7 mouse cellular contexts compared by ENCODE assay signal in genomic region chr7:19572926-19573775, GRCm38 (mm10). TPM values are rescaled to one million over a fixed set of nuclear protein-coding genes. Genes with fewer than 3 reads are reported as not detected.
DNase-seq lines count a peak whose midpoint lies in the region; ATAC-seq and TF ChIP-seq lines count a peak whose summit lies in the region.

No protein-coding gene starts in this region.

- peaks cover 3% of the 10 kb centered on the region for H3K4me1 ChIP-seq in embryonic facial prominence, embryonic 11.5 days (ENCODE audit: control insufficient read depth, insufficient read depth, low read length)
- peaks cover 7% of the 10 kb centered on the region for H3K4me1 ChIP-seq in heart, adult 2 months (ENCODE audit: control insufficient read depth, insufficient read depth, low read length)
- H3K4me1 ChIP-seq in limb, embryonic 15.5 days = peaks cover 31% of the 10 kb centered on the region
- H3K4me1 ChIP-seq in midbrain, postnatal 0 days (ENCODE audit: insufficient read depth, low read length) = peaks cover 12% of the 10 kb centered on the region

- TF ChIP-seq CTCF in heart, adult 2 months (IDR thresholded peaks at IDR 0.05) = peak; percentile 54
- peak; percentile 22 for TF ChIP-seq CTCF in midbrain, postnatal 0 days (IDR thresholded peaks at IDR 0.05)

- DNase-seq in adrenal gland, postnatal 14 days = peak; percentile 90
- DNase-seq in embryonic facial prominence, embryonic 11.5 days (ENCODE audit: low spot score) = peak; percentile 84
- peak; percentile 88 to 92 for DNase-seq in heart, adult 2 months
- peak; percentile 59 to 75 for DNase-seq in kidney, adult 8-10 months
- DNase-seq in midbrain, postnatal 0 days (ENCODE audit: low spot score) = peak; percentile 79
- DNase-seq in spleen, postnatal 10 days (ENCODE audit: low spot score in 2 of 2) = peak; percentile 88

- peak overlapping the region; percentile 84 for H3K4me3 ChIP-seq in embryonic facial prominence, embryonic 11.5 days (ENCODE audit: low read depth, low read length)
- H3K4me3 ChIP-seq in heart, adult 2 months = peak overlapping the region; percentile 80
- H3K4me3 ChIP-seq in limb, embryonic 15.5 days = peak overlapping the region; percentile 66
- H3K4me3 ChIP-seq in midbrain, postnatal 0 days (ENCODE audit: low read depth, low read length) = peak overlapping the region; percentile 65

- peak; percentile 67 for TF ChIP-seq POLR2A in heart, adult 2 months (IDR thresholded peaks at IDR 0.05; ENCODE audit: insufficient read depth, low read depth, low read length)

- H3K36me3 ChIP-seq in embryonic facial prominence, embryonic 11.5 days (replicated peaks; ENCODE audit: control insufficient read depth, insufficient read depth, low read depth, low read length) = peaks cover 3% of the 10 kb centered on the region
- no peaks in the 10 kb centered on the region for H3K36me3 ChIP-seq in heart, adult 2 months (ENCODE audit: control insufficient read depth, insufficient read depth, low read length)
- peaks cover 24% of the 10 kb centered on the region for H3K36me3 ChIP-seq in limb, embryonic 15.5 days
- 0 out of 2 replicates have a peak, but pooled peaks cover 10% of the 10 kb centered on the region for H3K36me3 ChIP-seq in midbrain, postnatal 0 days (ENCODE audit: insufficient read depth, low read length)

- H3K79me2 ChIP-seq in heart, adult 2 months (replicated peaks; ENCODE audit: control insufficient read depth, insufficient read depth, low read length) = no peaks in the 10 kb centered on the region; the same call in none of the 2 replicates

- peak; percentile 50; the same call in 1 of the 2 replicates for TF ChIP-seq EP300 in heart, adult 2 months (IDR thresholded peaks at IDR 0.05; ENCODE audit: insufficient read depth, low read depth, low read length)

- peak overlapping the region; percentile 65 for H3K27ac ChIP-seq in embryonic facial prominence, embryonic 11.5 days (replicated peaks; ENCODE audit: low read depth, low read length)
- H3K27ac ChIP-seq in heart, adult 2 months = peak overlapping the region; percentile 95
- H3K27ac ChIP-seq in limb, embryonic 15.5 days = peak overlapping the region; percentile 83
- peak overlapping the region; percentile 52 for H3K27ac ChIP-seq in midbrain, postnatal 0 days (ENCODE audit: low read depth, low read length)

- intact Hi-C loops in heart, adult 2 months (cut with DNase I) = loop anchor here (1.0 to 2.0 kb wide), 2 partner anchors 12 to 62 kb away; no protein-coding TSS in a partner anchor

- peaks cover 17% of the 10 kb centered on the region for H3K27me3 ChIP-seq in embryonic facial prominence, embryonic 11.5 days (ENCODE audit: control insufficient read depth, insufficient read depth, low read length)
- peaks cover 3% of the 10 kb centered on the region; the same call in 1 of the 2 replicates for H3K27me3 ChIP-seq in heart, adult 2 months (ENCODE audit: control insufficient read depth, insufficient read depth, low read length)
- peaks cover 26% of the 10 kb centered on the region for H3K27me3 ChIP-seq in limb, embryonic 15.5 days
- H3K27me3 ChIP-seq in midbrain, postnatal 0 days (ENCODE audit: insufficient read depth, low read length) = peaks cover 20% of the 10 kb centered on the region

- under 1% methylated on average over 53 of the region's 53 CpGs for WGBS in embryonic facial prominence, embryonic 11.5 days
- under 1% methylated on average over 53 of the region's 53 CpGs for WGBS in heart, adult 2 months
- under 1% methylated on average over 53 of the region's 53 CpGs for WGBS in limb, embryonic 15.5 days
- WGBS in midbrain, postnatal 0 days = under 1% methylated on average over 51 of the region's 53 CpGs

- H3K4me2 ChIP-seq in embryonic facial prominence, embryonic 11.5 days (ENCODE audit: low read depth, low read length) = peak overlapping the region; percentile 84
- H3K4me2 ChIP-seq in limb, embryonic 15.5 days = peak overlapping the region; percentile 82
- peak overlapping the region; percentile 79 for H3K4me2 ChIP-seq in midbrain, postnatal 0 days (ENCODE audit: low read depth, low read length, poor library complexity, severe bottlenecking)

- no peaks in the 10 kb centered on the region for H3K9me3 ChIP-seq in embryonic facial prominence, embryonic 11.5 days (replicated peaks; ENCODE audit: control insufficient read depth, low read length)
- no peaks in the 10 kb centered on the region for H3K9me3 ChIP-seq in limb, embryonic 15.5 days
- H3K9me3 ChIP-seq in midbrain, postnatal 0 days (ENCODE audit: low read length) = no peaks in the 10 kb centered on the region

- peak; percentile 84 for ATAC-seq in embryonic facial prominence, embryonic 11.5 days (replicated peaks; ENCODE audit: insufficient number of reproducible peaks, low FRiP score, low TSS enrichment, low read depth)
- ATAC-seq in limb, embryonic 15.5 days (ENCODE audit: insufficient number of reproducible peaks, low FRiP score, low TSS enrichment, low read depth) = peak; percentile 81
- ATAC-seq in midbrain, postnatal 0 days (ENCODE audit: low FRiP score) = peak; percentile 90

- H3K9ac ChIP-seq in embryonic facial prominence, embryonic 11.5 days (replicated peaks; ENCODE audit: low read length) = peak overlapping the region; percentile 90
- peak overlapping the region; percentile 91 for H3K9ac ChIP-seq in heart, adult 2 months (ENCODE audit: low read depth, low read length)
- H3K9ac ChIP-seq in limb, embryonic 15.5 days = peak overlapping the region; percentile 66
- peak overlapping the region; percentile 80 for H3K9ac ChIP-seq in midbrain, postnatal 0 days (replicated peaks; ENCODE audit: low read length, poor library complexity, severe bottlenecking)

RNA-seq across cellular contexts. Expression of gene Zfp296, which starts 3.9 kb away (rescaled TPM):
- 0.44 and 1.1 TPM in 2 replicates for total RNA-seq in adrenal gland, postnatal 14 days (2021)
- 0.22 and 0.31 TPM in 2 replicates for polyA plus RNA-seq in embryonic facial prominence, embryonic 11.5 days (2014; fragmentation: Nextera tagmentation; extraction: Ambion mirVana)
- total RNA-seq in heart, adult 2 months (2021) = under 1 TPM; 0.42 to 0.43 TPM
- polyA plus RNA-seq in heart, adult 2 months (2012; rRNA removed) = 0.82 and 1.0 TPM in 2 replicates
- polyA plus RNA-seq in limb, embryonic 15.5 days (2015; fragmentation: Nextera tagmentation; extraction: Ambion mirVana) = 1.00 and 1.1 TPM in 2 replicates
- total RNA-seq in midbrain, postnatal 0 days (2014; rRNA removed) = 0.33 and 1.2 TPM in 2 replicates
- 0.11 TPM in 1 of 2 replicates, not detected in the other for polyA plus RNA-seq in midbrain, postnatal 0 days (2015; fragmentation: Nextera tagmentation; extraction: Ambion mirVana)

RNA-seq across cellular contexts. Expression of gene Gemin7, which starts 4.2 kb away (rescaled TPM):
- total RNA-seq in adrenal gland, postnatal 14 days (2021) = 59.3 and 65.4 TPM in 2 replicates
- 158 and 167 TPM in 2 replicates for polyA plus RNA-seq in embryonic facial prominence, embryonic 11.5 days (2014; fragmentation: Nextera tagmentation; extraction: Ambion mirVana)
- 10 to 100 TPM; 48.5 to 48.6 TPM for total RNA-seq in heart, adult 2 months (2021)
- 75.2 and 87.3 TPM in 2 replicates for polyA plus RNA-seq in heart, adult 2 months (2012; rRNA removed)
- 144 and 149 TPM in 2 replicates for polyA plus RNA-seq in limb, embryonic 15.5 days (2015; fragmentation: Nextera tagmentation; extraction: Ambion mirVana)
- 58.1 and 70.9 TPM in 2 replicates for total RNA-seq in midbrain, postnatal 0 days (2014; rRNA removed)
- 158 and 181 TPM in 2 replicates for polyA plus RNA-seq in midbrain, postnatal 0 days (2015; fragmentation: Nextera tagmentation; extraction: Ambion mirVana)

RNA-seq across cellular contexts. Expression of gene Ppp1r37, which starts 10.3 kb away (rescaled TPM):
- total RNA-seq in adrenal gland, postnatal 14 days (2021) = 58.8 and 64.2 TPM in 2 replicates
- polyA plus RNA-seq in embryonic facial prominence, embryonic 11.5 days (2014; fragmentation: Nextera tagmentation; extraction: Ambion mirVana) = 3.6 and 3.7 TPM in 2 replicates
- 10 to 100 TPM; 58.0 to 69.5 TPM for total RNA-seq in heart, adult 2 months (2021)
- polyA plus RNA-seq in heart, adult 2 months (2012; rRNA removed) = 56.0 and 66.4 TPM in 2 replicates
- 25.1 and 26.3 TPM in 2 replicates for polyA plus RNA-seq in limb, embryonic 15.5 days (2015; fragmentation: Nextera tagmentation; extraction: Ambion mirVana)
- total RNA-seq in midbrain, postnatal 0 days (2014; rRNA removed) = 114 and 127 TPM in 2 replicates
- 27.8 and 28.1 TPM in 2 replicates for polyA plus RNA-seq in midbrain, postnatal 0 days (2015; fragmentation: Nextera tagmentation; extraction: Ambion mirVana)

RNA-seq across cellular contexts. Expression of gene Clasrp, which starts 31.1 kb away (rescaled TPM):
- 36.9 and 52.2 TPM in 2 replicates for total RNA-seq in adrenal gland, postnatal 14 days (2021)
- 36.0 and 37.4 TPM in 2 replicates for polyA plus RNA-seq in embryonic facial prominence, embryonic 11.5 days (2014; fragmentation: Nextera tagmentation; extraction: Ambion mirVana)
- total RNA-seq in heart, adult 2 months (2021) = 10 to 100 TPM; 13.9 to 14.0 TPM
- polyA plus RNA-seq in heart, adult 2 months (2012; rRNA removed) = 26.1 and 32.0 TPM in 2 replicates
- 49.6 and 49.8 TPM in 2 replicates for polyA plus RNA-seq in limb, embryonic 15.5 days (2015; fragmentation: Nextera tagmentation; extraction: Ambion mirVana)
- total RNA-seq in midbrain, postnatal 0 days (2014; rRNA removed) = 74.4 and 97.4 TPM in 2 replicates
- 70.3 and 74.7 TPM in 2 replicates for polyA plus RNA-seq in midbrain, postnatal 0 days (2015; fragmentation: Nextera tagmentation; extraction: Ambion mirVana)

RNA-seq across cellular contexts. Expression of gene Nkpd1, which starts 55.5 kb away (rescaled TPM):
- 0.15 and 0.83 TPM in 2 replicates for total RNA-seq in adrenal gland, postnatal 14 days (2021)
- 0.08 TPM in 1 of 2 replicates, not detected in the other for polyA plus RNA-seq in embryonic facial prominence, embryonic 11.5 days (2014; fragmentation: Nextera tagmentation; extraction: Ambion mirVana)
- total RNA-seq in heart, adult 2 months (2021) = not detected
- 0.06 TPM in 1 of 2 replicates, not detected in the other for polyA plus RNA-seq in heart, adult 2 months (2012; rRNA removed)
- polyA plus RNA-seq in limb, embryonic 15.5 days (2015; fragmentation: Nextera tagmentation; extraction: Ambion mirVana) = 1.7 and 2.5 TPM in 2 replicates
- 2.3 TPM in 2 replicates for total RNA-seq in midbrain, postnatal 0 days (2014; rRNA removed)
- polyA plus RNA-seq in midbrain, postnatal 0 days (2015; fragmentation: Nextera tagmentation; extraction: Ambion mirVana) = 1.6 and 1.8 TPM in 2 replicates

Comparison
In these comparisons a context has a peak if more than half of its experiments do, and no peak if none do; other contexts are left out.
1. Peak in every context shown above with its lines: DNase-seq, ATAC-seq, H3K4me3 ChIP-seq and H3K27ac ChIP-seq.